In the genomic region with DNA sequence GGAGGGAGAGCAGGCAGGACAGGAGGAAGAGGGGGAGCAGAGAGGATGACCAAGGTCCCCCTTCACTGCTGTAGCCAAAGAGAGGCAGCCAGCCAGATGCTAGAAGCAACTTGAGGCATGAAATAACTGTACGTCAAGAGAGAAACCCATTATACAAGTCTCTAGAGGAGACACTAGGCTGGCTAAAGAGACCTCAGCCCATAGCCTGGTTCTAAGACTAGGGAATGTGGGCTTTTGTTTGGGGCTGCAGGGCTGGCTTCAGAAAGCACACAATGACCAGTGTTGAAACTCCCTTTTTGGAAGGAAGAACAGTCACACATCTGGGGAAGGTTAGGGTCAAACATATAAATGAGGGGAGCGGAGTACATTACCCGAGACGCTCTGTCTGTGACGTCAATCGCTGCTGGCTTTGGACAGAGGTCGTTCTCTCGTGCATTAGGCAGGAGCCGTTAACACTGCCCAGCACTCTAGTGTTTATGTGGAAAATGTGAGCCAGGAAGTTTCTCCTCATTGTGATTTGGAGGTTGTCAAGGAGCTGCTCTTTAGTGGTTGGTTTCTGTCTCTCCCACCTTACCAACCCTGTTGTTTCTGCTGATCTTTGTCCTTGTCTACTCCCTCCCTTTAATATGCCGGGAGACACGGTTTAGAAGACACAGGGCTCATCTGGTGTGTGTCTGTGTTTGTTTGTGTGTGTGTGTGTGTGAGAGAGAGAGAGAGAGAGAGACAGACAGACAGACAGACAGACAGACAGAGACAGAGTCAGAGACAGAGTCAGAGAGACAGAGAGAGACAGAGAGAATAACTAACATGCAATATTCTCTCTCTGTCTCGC, we compare ENCODE assay signal across 8 mouse cellular contexts. TPM values are rescaled to one million over a fixed set of nuclear protein-coding genes. Genes with fewer than 3 reads are reported as not detected.
DNase-seq lines count a peak whose midpoint lies in the region; ATAC-seq and TF ChIP-seq lines count a peak whose summit lies in the region.

No protein-coding gene starts in this region.

- H3K4me1 ChIP-seq in heart, embryonic 10.5 days, result peaks cover 22% of the 10 kb centered on the region
- H3K4me1 ChIP-seq in kidney, adult 2 months (ENCODE audit: control insufficient read depth, insufficient read depth, low read length), result 0 out of 2 replicates have a peak, but pooled peaks cover 3% of the 10 kb centered on the region

- 40% methylated on average over 12 of the region's 12 CpGs for WGBS in heart, embryonic 10.5 days
- 16% methylated on average over 12 of the region's 12 CpGs for WGBS in kidney, adult 2 months

- no peaks in the 10 kb centered on the region for H3K9me3 ChIP-seq in heart, embryonic 10.5 days

- ATAC-seq in megakaryocyte, adult 5-6 weeks (ENCODE audit: poor library complexity, severe bottlenecking), result no peak
- no peak for ATAC-seq in activated CD4-positive, CD25-positive, alpha-beta regulatory T cell, adult 4 months

- H3K4me3 ChIP-seq in heart, embryonic 10.5 days, result no peak overlapping the region; the same call in 1 of the 2 replicates
- no peak overlapping the region for H3K4me3 ChIP-seq in kidney, adult 2 months (ENCODE audit: insufficient read depth, low read depth, low read length)

- TF ChIP-seq POLR2A in kidney, adult 2 months (IDR thresholded peaks at IDR 0.05; ENCODE audit: low read depth, low read length), result no peak

- H3K27ac ChIP-seq in heart, embryonic 10.5 days, result peak overlapping the region; percentile 84
- no peak overlapping the region for H3K27ac ChIP-seq in kidney, adult 2 months (ENCODE audit: insufficient read depth, low read depth, low read length)

- no peaks in the 10 kb centered on the region for H3K27me3 ChIP-seq in heart, embryonic 10.5 days (ENCODE audit: insufficient read depth, poor library complexity, severe bottlenecking)
- H3K27me3 ChIP-seq in kidney, adult 2 months (replicated peaks; ENCODE audit: control insufficient read depth, insufficient read depth, low read length), result no peaks in the 10 kb centered on the region

- H3K36me3 ChIP-seq in heart, embryonic 10.5 days, result no peaks in the 10 kb centered on the region
- H3K36me3 ChIP-seq in kidney, adult 2 months (ENCODE audit: control insufficient read depth, insufficient read depth, low read length), result no peaks in the 10 kb centered on the region

- DNase-seq in adrenal gland, adult 2 months, result peak; percentile 33
- no peak for DNase-seq in adrenal gland, postnatal 25 days
- DNase-seq in heart, embryonic 10.5 days (ENCODE audit: low spot score), result no peak
- DNase-seq in kidney, adult 2 months, result peak; percentile 49
- peak; percentile 91 for DNase-seq in lung, postnatal 36 days
- no peak for DNase-seq in cerebellum, postnatal 10 days

- TF ChIP-seq CTCF in kidney, adult 2 months (conservative IDR thresholded peaks at IDR 0.05; ENCODE audit: insufficient read depth, insufficient read length, low read depth, low read length), result no peak

RNA-seq across cellular contexts. Expression of gene Gm45716, which starts 57.5 kb away (rescaled TPM):
- total RNA-seq in adrenal gland, adult 2 months (2021), result 1 to 10 TPM; 3.0 to 5.5 TPM
- 1.5 and 3.7 TPM in 2 replicates for polyA plus RNA-seq in adrenal gland, adult 2 months (2012; rRNA removed)
- total RNA-seq in adrenal gland, postnatal 25 days (2021), result 2.6 and 3.1 TPM in 2 replicates
- polyA plus RNA-seq in heart, embryonic 10.5 days (2016; fragmentation: Nextera tagmentation; extraction: Ambion mirVana), result 47.3 and 61.5 TPM in 2 replicates
- 2.5 and 2.8 TPM in 2 replicates for polyA plus RNA-seq in kidney, adult 2 months (2012; rRNA removed)
- 4.5 and 4.8 TPM in 2 replicates for total RNA-seq in megakaryocyte, adult 5-6 weeks (2015)
- 5.6 and 6.9 TPM in 2 replicates for total RNA-seq in megakaryocyte, adult 5-6 weeks (2017)
- polyA plus RNA-seq in activated CD4-positive, CD25-positive, alpha-beta regulatory T cell, adult 4 months (2017; shearing (Covaris generic)), result 1 to 10 TPM; 5.0 to 5.4 TPM

Comparison
In these comparisons a context has a peak if more than half of its experiments do, and no peak if none do; other contexts are left out.
1. DNase-seq: peak in adrenal gland, adult 2 months (single experiment), kidney, adult 2 months (single experiment) and lung, postnatal 36 days (single experiment); none in adrenal gland, postnatal 25 days (single experiment), heart, embryonic 10.5 days (single experiment) and cerebellum, postnatal 10 days (0 of 2).